Mouse (Mus musculus) NIH3T3 (cell line): Measurements from ENCODE around the gene Mrps27.

Experiments used
- DNase-seq: peaks from one replicate; pipeline ENCODE4 v3.0.0-alpha.2; 2012; ENCODE audit warnings: low read depth

Gene Mrps27

DNA sequence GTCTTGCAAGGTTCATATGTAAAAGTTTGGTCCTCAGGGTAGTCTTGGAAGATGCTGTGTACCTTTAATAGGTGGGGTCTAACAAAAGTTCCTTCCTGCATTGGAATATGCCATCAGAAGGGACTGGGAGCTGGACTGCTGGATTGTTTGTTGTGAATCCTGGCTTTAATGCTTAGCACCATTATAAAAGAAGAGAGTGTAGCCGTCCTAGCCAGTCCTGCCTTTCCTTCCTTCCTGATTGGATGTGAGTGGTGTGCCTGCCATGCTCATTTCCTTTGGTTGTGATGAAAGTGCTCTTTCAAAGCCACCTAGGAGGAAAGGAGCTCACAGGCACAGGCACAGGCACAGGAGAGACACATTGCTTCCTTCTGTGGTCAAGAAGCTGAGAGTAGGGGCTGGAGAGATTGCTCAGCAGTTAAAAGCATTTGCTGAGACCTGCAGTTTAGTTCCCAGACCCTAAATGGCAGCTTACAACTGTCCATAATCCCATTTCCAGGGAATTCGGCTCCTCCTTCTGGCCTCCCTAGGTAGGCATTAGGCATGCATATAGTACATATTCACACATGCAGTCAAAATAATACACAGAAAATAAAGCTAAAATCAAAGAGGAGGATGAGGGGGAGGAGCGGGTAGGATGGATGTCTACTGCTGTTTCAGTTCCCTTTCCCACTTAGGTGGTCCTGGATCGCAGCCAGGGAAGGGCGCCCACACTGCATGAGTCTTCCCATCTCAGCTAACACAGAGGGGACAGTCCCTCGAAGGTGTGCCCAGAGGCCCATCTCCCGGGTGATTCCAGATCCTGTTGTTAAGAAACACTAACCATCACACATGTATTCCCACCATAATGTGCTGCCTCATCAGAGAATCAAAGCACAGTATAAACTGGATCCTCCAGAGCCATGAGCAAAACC lies 43.6 kb downstream of the Mrps27 start:
- DNase-seq = no peak

DNA sequence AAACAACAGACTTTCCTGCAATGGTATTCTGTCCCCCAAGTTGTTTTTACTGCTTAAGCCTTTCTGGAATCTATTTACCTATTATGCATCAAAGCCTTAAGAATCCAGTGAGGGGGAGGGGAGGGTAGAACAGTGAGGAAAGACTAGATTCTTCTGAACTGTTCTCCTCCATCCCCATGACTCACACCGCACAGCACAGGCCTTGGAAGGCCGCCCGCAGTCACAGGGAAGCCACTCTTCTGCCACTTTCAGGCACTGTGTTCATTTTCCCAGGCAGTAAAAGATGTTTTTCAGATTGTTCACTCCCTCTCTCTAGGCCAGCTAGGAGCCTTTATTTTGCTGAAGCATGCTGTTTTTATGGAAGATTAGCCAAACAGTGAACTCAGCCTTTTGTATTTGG lies 46.8 kb downstream of the Mrps27 start:
- peak; percentile 95 for DNase-seq

DNA sequence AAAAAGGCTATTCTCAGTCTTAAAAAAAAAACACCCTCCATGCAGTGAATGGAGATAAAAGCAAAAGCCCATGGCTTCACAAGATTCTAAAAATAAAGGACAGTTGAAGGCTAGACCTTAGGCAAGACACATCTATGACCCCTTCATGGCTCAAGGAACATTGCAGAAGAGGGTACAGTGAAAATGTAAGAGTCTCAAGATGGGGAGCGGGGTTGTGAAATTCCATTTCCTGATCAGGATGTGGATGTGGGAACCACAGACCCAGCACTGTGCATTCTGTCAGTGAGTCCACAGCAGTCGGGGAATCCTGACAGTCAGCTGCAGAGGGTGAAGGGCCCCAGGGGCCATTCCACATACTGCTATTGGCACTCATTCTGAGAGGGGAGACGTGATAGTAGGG lies 48.5 kb downstream of the Mrps27 start:
- DNase-seq = no peak

DNA sequence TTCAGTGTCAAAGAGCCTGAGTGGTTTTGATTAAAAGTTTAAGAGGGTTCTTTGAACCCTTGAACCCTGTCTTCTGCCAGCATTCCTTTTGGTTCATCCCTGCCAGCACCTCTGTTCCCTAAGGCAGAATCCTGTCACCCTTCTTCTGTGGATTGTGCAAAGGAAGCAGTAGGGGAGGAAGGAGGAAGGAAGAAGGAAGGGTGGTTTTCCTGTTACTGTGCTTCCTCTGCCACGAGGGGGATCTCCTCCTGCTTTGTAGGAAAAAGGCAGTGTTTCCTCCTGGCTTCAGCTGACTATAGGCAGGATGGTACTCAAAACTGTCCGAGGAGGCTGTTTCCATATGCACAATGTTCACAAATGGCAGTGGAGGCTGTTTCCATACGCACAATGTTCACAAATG lies 50.1 kb downstream of the Mrps27 start:
- no peak for DNase-seq

DNA sequence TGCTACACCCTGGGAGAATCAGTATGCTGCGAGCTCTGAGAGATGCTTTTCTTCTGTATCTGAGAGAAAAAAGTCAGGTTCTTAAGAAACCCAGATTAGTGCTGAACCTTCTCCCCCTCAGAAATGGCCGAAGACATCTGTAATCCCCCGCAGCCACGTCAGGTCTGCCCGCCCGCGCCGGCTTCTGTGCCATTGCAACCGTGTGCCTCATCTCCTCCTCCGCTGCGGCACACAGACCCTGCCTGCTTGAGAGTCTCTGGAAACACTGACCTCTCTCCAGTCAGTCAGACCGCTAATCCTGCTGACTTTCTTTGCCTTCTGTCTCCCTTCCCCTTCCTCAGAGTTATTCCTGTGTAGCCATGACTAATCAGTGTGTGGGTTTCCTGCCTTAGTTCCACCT lies 50.9 kb downstream of the Mrps27 start:
- no peak for DNase-seq

DNA sequence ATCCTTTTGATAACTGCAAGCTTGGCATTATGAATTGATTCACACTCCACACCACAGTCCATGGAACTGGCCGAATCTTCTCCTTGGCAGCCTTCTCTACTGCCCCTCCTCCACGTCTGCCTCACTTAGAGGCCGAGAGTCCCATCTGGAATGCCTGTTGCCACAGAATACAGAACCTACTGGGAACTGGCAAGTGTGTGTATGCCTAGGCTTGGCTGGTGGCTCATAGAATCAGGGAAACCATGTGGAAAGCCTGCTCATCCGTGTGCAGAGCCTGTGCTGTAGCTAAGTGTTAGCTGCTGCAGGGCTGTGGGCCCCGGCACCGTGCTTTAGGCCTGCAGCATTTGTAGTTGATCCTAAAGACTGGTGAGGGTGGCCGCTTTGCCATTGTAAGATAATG lies 52.6 kb downstream of the Mrps27 start:
- no peak for DNase-seq

DNA sequence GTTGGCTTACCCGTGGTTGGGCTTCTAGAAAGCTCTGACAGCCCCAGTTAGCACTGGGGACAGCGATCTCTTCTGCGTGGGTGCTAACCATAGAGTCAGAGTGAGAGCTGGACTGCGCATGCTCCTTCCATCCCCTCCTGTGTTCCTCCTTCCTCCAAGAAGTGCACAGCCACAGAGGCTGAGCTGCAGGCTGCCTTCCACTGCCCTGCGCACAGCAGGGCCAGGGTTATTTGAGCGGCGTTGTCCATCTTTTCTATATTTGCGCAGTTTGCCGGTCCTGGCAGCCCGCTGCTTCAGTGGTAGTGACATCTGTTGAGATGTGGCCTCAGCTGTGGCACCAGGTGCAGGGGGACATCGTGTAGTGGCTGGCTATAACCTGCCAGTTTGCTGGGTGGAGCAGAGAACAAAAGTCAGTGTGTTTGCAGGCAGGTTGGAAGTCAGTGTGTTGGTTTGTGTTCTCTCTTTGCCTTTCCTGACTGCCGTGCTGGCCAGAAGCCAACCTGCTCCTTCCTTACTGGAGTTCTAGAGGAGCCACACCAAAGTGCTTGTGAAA lies 53.6 kb downstream of the Mrps27 start:
- DNase-seq = peak; percentile 64

DNA sequence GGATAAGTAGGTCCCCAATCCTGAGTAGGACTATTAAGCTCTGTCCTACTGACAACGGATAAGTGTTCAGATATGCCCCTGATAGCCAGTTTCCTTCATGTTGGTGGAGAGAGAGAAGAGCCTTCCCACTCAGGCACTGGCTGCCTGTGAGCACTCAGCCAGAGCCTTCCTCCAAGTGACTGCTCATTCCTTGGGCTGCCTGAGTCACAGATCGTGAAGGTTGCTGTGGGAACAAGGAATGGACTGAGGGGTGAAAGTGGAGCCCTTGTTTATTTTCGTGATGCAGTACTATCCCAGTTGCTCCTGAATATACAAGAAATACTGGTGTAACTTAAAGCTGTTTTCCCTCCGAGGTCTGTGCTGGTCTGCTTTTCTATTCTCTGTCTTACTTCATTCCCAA lies 54.8 kb downstream of the Mrps27 start:
- DNase-seq = peak; percentile 68

DNA sequence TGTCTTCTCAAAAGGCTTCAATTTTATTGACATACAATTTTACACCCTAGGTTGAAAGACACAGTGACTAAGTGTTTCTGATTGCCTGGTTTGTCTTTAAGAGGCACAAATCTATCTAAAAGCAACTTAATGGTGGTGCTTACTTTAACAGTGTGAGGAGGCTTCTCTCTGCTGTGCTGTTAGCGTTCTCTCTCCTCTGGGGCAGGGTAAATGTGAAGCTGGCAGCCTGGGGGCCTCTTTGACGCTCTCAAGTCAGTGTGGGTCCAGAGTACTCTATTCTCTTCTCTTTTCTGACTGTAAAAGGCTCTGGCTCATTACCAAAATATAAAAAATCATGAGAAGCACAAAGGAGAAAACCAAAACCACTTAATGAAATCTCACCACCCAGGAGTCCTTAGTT lies 64.6 kb downstream of the Mrps27 start:
- no peak for DNase-seq

DNA sequence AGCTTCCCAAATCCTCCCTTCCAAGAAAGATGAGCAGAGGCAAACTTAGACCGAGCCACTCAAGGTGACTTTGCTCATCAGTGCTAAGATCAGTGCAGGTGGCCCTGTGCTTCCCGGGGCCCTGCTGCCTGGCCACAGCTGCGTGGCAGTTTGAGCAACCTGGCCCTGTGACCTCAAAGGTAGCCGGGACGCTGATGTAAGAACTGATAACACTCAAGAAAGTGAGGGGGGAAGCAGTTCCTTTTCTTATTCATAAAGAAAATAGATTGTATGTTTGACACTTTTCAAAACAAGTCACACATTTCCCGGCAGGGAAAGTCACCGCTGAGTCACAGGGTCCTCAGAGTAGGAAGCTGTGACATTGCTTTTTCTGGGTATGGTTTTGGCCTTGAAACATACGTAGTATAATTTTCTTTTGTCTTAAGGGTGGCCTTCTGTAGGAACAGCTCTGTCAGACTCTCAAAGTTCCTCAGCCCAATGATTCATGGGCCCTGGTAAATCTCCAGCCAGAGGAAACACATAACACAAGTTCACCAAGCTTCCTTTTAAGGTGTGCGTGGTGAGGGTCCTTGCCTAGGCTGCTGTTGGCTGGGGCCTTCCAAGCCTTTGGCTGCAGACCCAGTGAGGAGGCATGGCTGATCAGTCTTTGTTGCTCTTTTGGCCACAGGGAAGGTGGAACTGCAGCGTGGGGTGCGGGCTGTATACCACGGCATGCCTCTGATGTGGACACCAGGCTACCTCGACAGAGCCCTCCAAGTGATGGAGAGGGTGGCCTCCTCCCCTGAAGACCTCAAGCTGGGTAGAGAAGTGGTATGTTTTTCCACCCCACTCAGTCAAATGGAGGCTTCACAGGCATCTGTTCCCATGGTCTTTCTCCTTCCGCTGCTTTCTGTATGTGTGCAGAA lies 66.3 kb downstream of the Mrps27 start:
- DNase-seq = no peak

DNA sequence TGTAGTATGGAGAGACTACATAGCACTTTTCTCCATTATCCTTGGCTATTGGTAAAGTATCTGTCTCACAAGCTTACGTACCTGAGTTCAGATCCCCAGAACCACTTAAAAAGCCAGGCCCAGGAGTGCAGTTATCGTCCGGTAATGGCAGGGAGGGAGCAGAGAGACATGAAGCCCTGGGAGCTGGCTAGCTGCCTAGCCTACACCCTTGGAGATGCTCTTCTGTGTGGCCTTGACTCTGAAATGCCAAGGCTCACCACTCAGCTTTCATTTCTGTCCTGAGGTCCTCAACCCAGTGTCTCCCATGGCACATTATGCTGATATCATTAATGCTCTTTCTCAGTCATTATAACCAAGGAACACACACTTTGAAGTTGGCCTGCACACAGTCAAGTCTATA lies 67.2 kb downstream of the Mrps27 start:
- no peak for DNase-seq

DNA sequence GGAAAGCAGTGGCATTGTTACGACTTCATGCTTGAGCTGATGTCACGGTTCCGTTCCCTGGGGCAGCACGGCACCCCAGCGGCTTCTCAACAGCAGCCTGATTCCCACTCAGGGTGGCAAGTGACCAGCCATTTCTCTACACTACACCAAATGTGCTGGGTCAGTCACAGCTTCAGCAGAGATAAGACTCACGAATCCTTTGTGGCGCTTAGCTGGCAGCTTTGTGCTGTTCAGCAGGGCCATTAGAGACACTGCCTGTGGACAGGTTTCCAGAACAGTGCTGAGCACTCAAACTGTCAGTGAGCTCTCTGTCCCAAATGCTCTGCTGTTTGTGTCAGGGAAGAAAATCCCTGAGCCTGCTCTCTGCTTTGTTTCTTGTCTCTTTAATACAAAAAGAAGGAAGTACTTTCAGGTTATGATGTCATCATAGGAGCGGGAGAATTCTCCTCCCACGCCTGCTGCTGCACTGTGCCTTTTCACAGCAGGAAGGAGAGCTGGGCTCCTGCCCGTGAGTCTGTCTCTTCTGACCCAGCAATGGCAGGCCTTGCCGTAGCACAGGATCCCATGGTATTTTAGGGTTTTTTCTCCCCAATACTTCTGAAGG lies 68.0 kb downstream of the Mrps27 start:
- DNase-seq = no peak

DNA sequence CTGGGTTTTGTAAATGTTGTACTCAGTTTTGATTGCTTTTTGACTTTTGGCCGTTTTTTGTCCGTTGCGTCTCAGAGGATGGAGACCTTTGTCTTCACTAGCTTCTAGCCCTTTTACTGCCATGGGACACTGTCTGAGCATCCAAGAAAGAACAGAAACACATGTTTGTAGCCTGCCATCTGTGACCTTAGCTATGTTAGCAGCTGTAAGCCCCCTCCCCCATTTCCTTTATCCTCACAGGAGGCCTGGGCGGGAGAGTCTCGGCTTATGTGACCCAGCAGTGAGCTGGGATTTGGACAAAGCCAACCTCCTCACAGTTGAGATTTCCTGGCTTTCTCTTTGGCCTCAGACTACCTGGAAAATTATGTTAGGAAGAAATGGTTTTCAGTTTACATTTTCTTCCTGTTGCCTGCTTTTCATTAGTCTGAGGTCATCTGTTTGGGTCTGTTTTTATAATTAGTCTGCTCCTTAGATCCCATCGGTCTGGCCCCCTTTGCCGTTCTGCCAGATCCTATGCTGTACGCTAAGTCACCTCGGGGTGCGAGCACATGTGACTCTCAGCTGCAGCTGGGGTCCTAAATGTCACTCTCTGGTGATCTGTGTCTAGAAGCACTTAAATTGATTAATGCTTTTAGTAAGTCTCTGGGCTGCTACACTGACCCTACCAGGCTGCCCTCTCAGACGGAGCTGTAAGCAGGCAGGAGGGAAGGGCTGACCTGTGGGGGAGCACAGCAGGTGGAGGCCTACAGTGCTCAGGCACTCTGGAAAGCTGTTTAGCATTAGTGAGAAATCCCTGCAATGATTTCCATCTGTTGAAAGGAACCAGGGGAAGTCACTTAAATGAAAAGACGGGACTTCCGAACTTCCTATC lies 69.1 kb downstream of the Mrps27 start:
- no peak for DNase-seq

DNA sequence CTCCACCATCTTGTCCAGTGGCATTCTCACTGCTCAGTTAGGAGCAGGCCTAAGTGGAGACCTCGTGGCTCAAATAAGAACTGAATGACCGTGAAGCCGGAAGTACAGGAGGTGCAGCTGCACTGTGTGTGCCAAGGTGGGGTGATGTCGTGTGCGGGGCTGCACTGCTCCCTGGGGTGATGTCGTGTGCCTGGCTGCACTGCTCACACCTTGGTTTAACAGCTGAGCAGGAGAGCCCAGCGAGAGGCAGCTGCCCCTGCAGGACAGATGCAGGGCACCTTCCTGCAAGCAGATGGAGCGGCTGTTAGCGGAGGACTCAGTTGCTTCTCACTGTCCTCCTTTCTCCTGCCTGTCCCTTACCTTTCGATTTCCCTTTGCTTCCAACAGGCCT lies 69.8 kb downstream of the Mrps27 start:
- DNase-seq = no peak

DNA sequence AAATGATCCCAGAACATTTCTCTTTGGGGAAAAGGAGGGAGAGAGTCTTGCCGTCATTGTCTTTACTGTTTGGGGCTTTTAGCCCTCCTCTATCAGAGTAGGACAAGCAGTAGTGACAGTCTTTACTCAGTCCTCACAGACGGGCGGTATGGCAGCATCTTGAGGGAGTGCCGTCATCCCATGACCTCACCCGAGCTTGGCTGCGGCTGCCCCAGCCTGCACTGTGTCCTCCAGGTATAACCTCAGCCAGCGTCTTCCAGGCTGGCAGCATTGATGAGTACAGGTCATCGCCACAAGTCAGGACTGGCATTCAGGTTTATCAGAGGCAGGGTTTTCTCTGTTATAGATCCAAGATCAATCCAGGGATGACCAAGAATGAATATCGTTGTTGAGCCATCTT lies 72.0 kb downstream of the Mrps27 start:
- no peak for DNase-seq

DNA sequence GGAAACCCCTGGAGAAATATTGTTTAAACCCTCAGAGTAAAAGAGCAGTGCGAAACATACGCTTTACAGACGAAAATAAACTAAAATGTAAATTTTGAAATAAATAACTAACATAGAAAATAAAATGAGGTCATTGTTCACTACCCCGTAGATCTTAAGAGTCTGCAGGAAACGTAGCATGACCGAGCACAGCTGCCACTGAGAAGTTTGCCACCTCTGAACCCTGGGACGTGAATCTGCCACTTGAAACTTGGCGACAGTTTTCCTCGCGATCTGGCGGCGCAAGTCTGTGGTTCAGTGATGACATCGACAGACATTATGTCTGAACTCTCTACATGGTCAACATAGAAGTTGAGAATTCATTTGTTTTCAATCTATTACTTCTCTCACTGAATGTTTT lies 79.0 kb downstream of the Mrps27 start:
- DNase-seq = no peak

DNA sequence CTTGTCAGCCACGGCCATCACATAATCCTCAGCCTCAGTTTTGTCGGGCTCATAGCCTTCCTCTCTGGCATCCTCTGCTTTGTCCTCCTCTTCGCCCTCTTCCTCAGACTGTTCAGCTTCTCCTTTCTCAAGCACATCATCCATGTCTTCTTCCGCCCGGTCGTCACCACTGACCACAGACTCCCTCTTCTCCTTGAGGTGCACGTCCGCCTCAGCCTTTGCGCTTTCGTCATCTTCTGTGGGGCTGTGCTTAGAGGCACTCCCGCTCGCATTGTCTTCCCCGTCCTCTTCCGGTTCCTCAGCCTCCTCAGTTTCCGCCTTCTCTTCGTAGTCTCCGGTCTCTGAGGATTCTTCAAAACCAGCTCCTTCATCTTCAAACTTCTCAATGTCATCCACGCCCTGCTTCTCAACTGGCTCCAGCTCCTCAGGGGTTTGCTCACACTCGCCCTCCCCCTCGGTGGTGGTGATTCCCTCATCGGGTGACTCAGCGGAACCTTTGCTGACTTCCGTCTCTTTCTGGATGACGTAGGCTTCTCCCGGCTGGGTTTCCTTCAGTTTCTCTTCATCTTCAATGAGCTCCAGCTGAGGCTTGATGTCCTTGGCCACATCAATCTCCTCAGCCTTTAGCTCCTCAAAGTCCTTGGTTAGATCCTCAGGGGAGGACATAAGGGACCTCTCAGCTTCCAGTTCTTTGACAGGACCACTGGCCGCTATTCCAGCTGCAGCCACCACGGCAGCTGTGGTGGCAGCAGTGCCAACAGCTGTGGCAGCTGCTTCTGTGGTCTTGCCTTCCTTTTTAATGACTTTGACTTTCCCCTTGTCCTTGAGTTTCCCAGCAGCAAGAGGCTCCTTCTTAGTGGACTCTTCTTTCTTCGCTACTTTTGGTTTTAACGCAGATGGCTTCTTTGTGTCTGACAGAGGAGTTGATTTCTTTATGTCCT lies 88.8 kb downstream of the Mrps27 start:
- no peak for DNase-seq

DNA sequence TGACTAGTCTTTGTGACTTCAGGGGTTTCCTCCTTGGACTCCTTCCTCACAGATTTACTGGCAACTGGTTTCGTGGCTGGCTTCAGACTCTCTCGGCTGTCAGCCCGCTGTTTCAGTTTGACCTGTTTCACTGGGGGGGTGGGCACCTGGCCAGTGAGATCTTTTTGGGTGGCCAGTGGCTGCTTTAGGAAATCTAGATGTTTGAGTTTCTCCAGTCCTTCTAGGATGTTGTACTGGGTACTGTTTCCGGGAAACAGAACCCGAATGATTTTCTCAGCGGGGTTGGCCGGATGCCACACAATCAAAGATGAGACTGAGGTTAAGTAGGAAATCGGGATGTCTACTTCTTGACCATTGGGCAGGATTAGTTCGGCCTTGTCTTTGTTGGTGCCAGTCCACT lies 89.9 kb downstream of the Mrps27 start:
- DNase-seq = no peak

DNA sequence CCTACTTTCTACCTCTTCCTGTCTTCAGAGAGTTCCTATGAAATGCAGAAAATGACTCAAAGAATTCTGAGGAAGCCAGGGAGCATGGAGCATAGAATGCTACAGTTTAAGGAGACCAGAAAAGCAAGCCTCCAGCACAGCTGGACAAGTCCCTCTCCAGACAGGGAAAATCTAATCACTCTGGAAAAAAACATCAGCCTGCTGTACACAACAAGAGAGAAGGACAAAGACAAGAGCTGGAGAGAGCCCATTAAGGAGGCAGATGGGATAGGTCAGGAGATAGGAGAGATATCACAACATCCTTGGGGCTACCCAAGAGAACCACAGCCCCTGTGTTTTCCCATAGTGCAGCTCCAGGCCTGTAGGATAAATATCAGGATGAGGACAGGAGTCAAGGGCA lies 92.5 kb downstream of the Mrps27 start:
- no peak for DNase-seq

DNA sequence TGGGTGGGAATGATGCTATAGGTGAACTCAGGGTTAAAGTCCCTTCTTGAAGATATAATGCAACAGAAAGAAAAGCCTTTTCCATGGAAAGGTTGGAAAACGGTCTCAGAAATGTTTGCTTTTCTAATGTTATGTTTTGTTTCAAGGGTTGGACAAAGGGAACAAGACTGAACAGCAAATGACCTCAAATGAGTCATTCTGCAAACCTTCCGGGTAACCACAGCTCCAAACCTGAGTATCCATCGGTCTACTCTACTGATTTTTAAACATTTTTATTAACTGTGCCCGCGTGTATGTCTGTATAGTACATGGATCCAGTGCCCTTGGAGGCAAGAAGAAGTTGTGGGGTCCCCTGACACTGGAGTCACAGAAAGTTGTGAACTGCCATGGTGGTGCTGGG lies 94.8 kb downstream of the Mrps27 start:
- peak; percentile 43 for DNase-seq
